Mouse (Mus musculus) forebrain, embryonic 11.5 days (tissue): ENCODE measurements around the gene Bmp7. TPM values are rescaled to one million over a fixed set of nuclear protein-coding genes. Genes with fewer than 3 reads are reported as not detected.

Source experiments
- ATAC-seq: fragments of 200-750 bp; cut with Nextera tagmentation; replicated peaks from 2 replicates; pipeline ENCODE4 v1.8.0; 2017; ENCODE audit warnings: moderate TSS enrichment; ENCODE audit not compliant: low FRiP score
- DNase-seq: peaks from one replicate; pipeline ENCODE4 v3.0.0-alpha.2; 2017; ENCODE audit warnings: low spot score
- H3K27ac ChIP-seq: fragments of 300-500 bp; sonication (generic); 2 replicates; pipeline ENCODE4 v1.5.1; 2014; ENCODE audit warnings: low read depth, low read length
- H3K27me3 ChIP-seq: fragments of 300-500 bp; sonication (generic); 2 replicates; pipeline ENCODE4 v1.6.1; 2014; ENCODE audit warnings: mild to moderate bottlenecking, low read length, mixed read lengths; ENCODE audit not compliant: control insufficient read depth, insufficient read depth
- H3K36me3 ChIP-seq: fragments of 300-500 bp; sonication (generic); 2 replicates; pipeline ENCODE4 v1.6.1; 2014; ENCODE audit warnings: mild to moderate bottlenecking, low read length, moderate library complexity, mixed read lengths; ENCODE audit not compliant: control insufficient read depth, insufficient read depth
- H3K4me1 ChIP-seq: fragments of 300-500 bp; sonication (generic); replicated peaks from 2 replicates; pipeline ENCODE4 v1.6.1; 2014; ENCODE audit warnings: low read length, mixed read lengths; ENCODE audit not compliant: control insufficient read depth, insufficient read depth
- H3K4me2 ChIP-seq: fragments of 300-500 bp; sonication (generic); 2 replicates; pipeline ENCODE4 v1.6.1; 2014; ENCODE audit warnings: low read depth, mild to moderate bottlenecking, low read length, moderate library complexity, mixed read lengths; ENCODE audit not compliant: severe bottlenecking
- H3K4me3 ChIP-seq: fragments of 300-500 bp; sonication (generic); 2 replicates; pipeline ENCODE4 v1.5.1; 2014; ENCODE audit warnings: low read depth, low read length
- H3K9ac ChIP-seq: fragments of 300-500 bp; sonication (generic); 2 replicates; pipeline ENCODE4 v1.6.1; 2014; ENCODE audit warnings: low read length
- H3K9me3 ChIP-seq: fragments of 300-500 bp; sonication (generic); 2 replicates; pipeline ENCODE4 v1.6.1; 2016; ENCODE audit warnings: low read length, mixed read lengths; ENCODE audit not compliant: control insufficient read depth
- WGBS: fragments of 180-500 bp; shearing (Covaris S2); extraction: QIAGEN DNeasy Blood & Tissue Kit; methylation state at CpG from one replicate; pipeline ENCODE4 v1.1.7; 2014; 5-methylcytosine and 5-hydroxymethylcytosine counted together
- polyA plus RNA-seq: library from polyadenylated mRNA; unstranded; fragments of >200 nt; fragmentation: Nextera tagmentation; extraction: Ambion mirVana; gene quantifications from 2 replicates; pipeline ENCODE4 v1.2.1, GENCODE M21; 2014

Bmp7 gene
- polyA plus RNA-seq, 1 experiment from 2014 or later, result 20.7 TPM

- peaks cover 67% of the 10 kb centered on the region for H3K27me3 ChIP-seq
- 0 out of 2 replicates have a peak overlapping the region, but pooled peaks have one; percentile 3 for H3K9ac ChIP-seq
- peak overlapping the region; percentile 47; the same call in 1 of the 2 replicates for H3K27ac ChIP-seq
- 6% methylated on average over 12 of the region's 12 CpGs for WGBS
- no peaks in the 10 kb centered on the region for H3K9me3 ChIP-seq
- H3K4me2 ChIP-seq, result peak overlapping the region; percentile 95
- H3K4me1 ChIP-seq, result peaks cover 36% of the 10 kb centered on the region
- ATAC-seq (no peak), DNase-seq (no peak)
- no peaks in the 10 kb centered on the region for H3K36me3 ChIP-seq
- H3K4me3 ChIP-seq, result peak overlapping the region; percentile 48
Measured at GRCm38 (mm10) chr2:172937326-172938190, 2.6 kb downstream of the Bmp7 start.

- no peak for DNase-seq
- 15% methylated on average over 5 of the region's 5 CpGs for WGBS
Measured at GRCm38 (mm10) chr2:172936844-172937243, 3.3 kb downstream of the Bmp7 start.

GRCm38 (mm10) chr2:172935776-172936562 is 4.2 kb downstream of the Bmp7 start:
- DNase-seq (peak; percentile 49), ATAC-seq (no peak)
- Histone ChIP-seq H3K9me3 (no peaks in the 10 kb centered on the region), H3K27me3 (peaks cover 53% of the 10 kb centered on the region), H3K27ac (peak overlapping the region; percentile 41; the same call in 1 of the 2 replicates), H3K4me1 (peaks cover 38% of the 10 kb centered on the region), H3K9ac (no peak overlapping the region), H3K4me3 (no peak overlapping the region), H3K4me2 (peak overlapping the region; percentile 46), H3K36me3 (no peaks in the 10 kb centered on the region)
- 4% methylated on average over 12 of the region's 12 CpGs for WGBS

More at GRCm38 (mm10) chr2:172936844-172937243, 3.3 kb downstream of the Bmp7 start:
- H3K4me1 ChIP-seq, result peaks cover 36% of the 10 kb centered on the region
- ATAC-seq, result no peak
- no peak overlapping the region for H3K4me3 ChIP-seq
- H3K9ac ChIP-seq, result 0 out of 2 replicates have a peak overlapping the region, but pooled peaks have one; percentile 3
- H3K4me2 ChIP-seq, result peak overlapping the region; percentile 95; the same call in 1 of the 2 replicates
- no peaks in the 10 kb centered on the region for H3K36me3 ChIP-seq
- H3K9me3 ChIP-seq, result no peaks in the 10 kb centered on the region
- peak overlapping the region; percentile 47; the same call in 1 of the 2 replicates for H3K27ac ChIP-seq
- H3K27me3 ChIP-seq, result peaks cover 62% of the 10 kb centered on the region

GRCm38 (mm10) chr2:172934891-172935740 is 5.0 kb downstream of the Bmp7 start:
- H3K9me3 ChIP-seq, result no peaks in the 10 kb centered on the region
- H3K4me1 ChIP-seq, result peaks cover 38% of the 10 kb centered on the region
- H3K9ac ChIP-seq, result peak overlapping the region; percentile 35; the same call in 1 of the 2 replicates
- DNase-seq (peak; percentile 72), ATAC-seq (no peak)
- peak overlapping the region; percentile 46 for H3K4me2 ChIP-seq
- H3K27me3 ChIP-seq, result peaks cover 46% of the 10 kb centered on the region
- H3K27ac ChIP-seq, result peak overlapping the region; percentile 41; the same call in 1 of the 2 replicates
- WGBS, result 2% methylated on average over 30 of the region's 30 CpGs
- peak overlapping the region; percentile 16; the same call in 1 of the 2 replicates for H3K4me3 ChIP-seq
- no peaks in the 10 kb centered on the region for H3K36me3 ChIP-seq

GRCm38 (mm10) chr2:172934420-172934788 is 5.7 kb downstream of the Bmp7 start:
- H3K27ac ChIP-seq, result peak overlapping the region; percentile 13; the same call in 1 of the 2 replicates
- H3K36me3 ChIP-seq, result no peaks in the 10 kb centered on the region
- no peak overlapping the region for H3K9ac ChIP-seq
- no peaks in the 10 kb centered on the region for H3K9me3 ChIP-seq
- WGBS, result 2% methylated on average over 8 of the region's 8 CpGs
- 0 out of 2 replicates have a peak overlapping the region, but pooled peaks have one; percentile 15 for H3K4me3 ChIP-seq
- DNase-seq (no peak), ATAC-seq (no peak)
- H3K4me1 ChIP-seq, result peaks cover 41% of the 10 kb centered on the region
- H3K4me2 ChIP-seq, result peak overlapping the region; percentile 46
- H3K27me3 ChIP-seq, result peaks cover 39% of the 10 kb centered on the region

GRCm38 (mm10) chr2:172933631-172934419 is 6.3 kb downstream of the Bmp7 start:
- under 1% methylated on average over 34 of the region's 34 CpGs for WGBS
- 0 out of 2 replicates have a peak overlapping the region, but pooled peaks have one; percentile 15 for H3K4me3 ChIP-seq
- H3K9ac ChIP-seq, result peak overlapping the region; percentile 24; the same call in 1 of the 2 replicates
- peak overlapping the region; percentile 46 for H3K4me2 ChIP-seq
- H3K9me3 ChIP-seq, result no peaks in the 10 kb centered on the region
- no peaks in the 10 kb centered on the region for H3K36me3 ChIP-seq
- H3K27me3 ChIP-seq, result peaks cover 33% of the 10 kb centered on the region
- peaks cover 47% of the 10 kb centered on the region for H3K4me1 ChIP-seq
- ATAC-seq (peak; percentile 39; the same call in 1 of the 2 replicates), DNase-seq (peak; percentile 78)
- H3K27ac ChIP-seq, result peak overlapping the region; percentile 54

- no peak overlapping the region for H3K4me3 ChIP-seq
- no peak for DNase-seq
- no peaks in the 10 kb centered on the region for H3K9me3 ChIP-seq
- H3K4me1 ChIP-seq, result peaks cover 38% of the 10 kb centered on the region
- H3K36me3 ChIP-seq, result no peaks in the 10 kb centered on the region
- WGBS, result 85% methylated on average over 17 of the region's 17 CpGs
- H3K27ac ChIP-seq, result no peak overlapping the region
- H3K9ac ChIP-seq, result no peak overlapping the region
- ATAC-seq, result no peak
- peaks cover 12% of the 10 kb centered on the region for H3K27me3 ChIP-seq
- no peak overlapping the region for H3K4me2 ChIP-seq
Measured at GRCm38 (mm10) chr2:172931137-172931898, 8.8 kb downstream of the Bmp7 start.
